Mouse (Mus musculus) adrenal gland, postnatal 4 days (tissue): ENCODE results near the gene Nfkb1. TPM values are rescaled to one million over a fixed set of nuclear protein-coding genes. Genes with fewer than 3 reads are reported as not detected.

ENCODE experiments used
- DNase-seq, 2 experiments: peaks; one replicate each; pipeline ENCODE4 v3.0.0; 2021 to 2022; ENCODE audit warnings: low spot score in 2 of 2, mixed read lengths in 2 of 2
- total RNA-seq, 2 experiments: library from RNA; stranded (reverse); gene quantifications; 2 replicates each; pipeline ENCODE4 v1.2.3; 2021

Nfkb1 gene
- total RNA-seq, 2 experiments from 2014 or later, result 71.3 to 74.6 TPM

- DNase-seq, result no peak
Observed at GRCm38 (mm10) chr3:135552874-135553273, 138.5 kb downstream of the Nfkb1 start.

DNA sequence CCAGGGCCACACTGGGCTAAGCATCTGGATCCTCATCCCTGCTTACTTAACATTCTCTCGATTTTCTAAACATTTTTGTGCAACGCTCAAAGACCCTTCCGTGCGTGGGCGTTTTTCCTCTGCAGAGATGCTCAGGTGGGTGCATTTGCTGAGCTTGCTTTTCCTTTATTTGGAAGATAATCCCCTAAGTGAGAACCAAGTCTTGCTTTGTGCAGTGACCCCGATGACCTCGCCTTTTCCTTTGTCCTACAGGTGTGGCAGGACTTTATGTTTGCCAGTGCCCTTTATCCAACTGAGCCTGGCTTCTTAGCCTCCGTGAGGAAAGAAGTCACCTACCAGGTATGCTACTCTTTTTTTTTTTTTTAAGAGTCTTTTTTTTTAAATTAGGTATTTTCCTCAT is 144.0 kb downstream of the Nfkb1 start:
- DNase-seq, result no peak

DNA sequence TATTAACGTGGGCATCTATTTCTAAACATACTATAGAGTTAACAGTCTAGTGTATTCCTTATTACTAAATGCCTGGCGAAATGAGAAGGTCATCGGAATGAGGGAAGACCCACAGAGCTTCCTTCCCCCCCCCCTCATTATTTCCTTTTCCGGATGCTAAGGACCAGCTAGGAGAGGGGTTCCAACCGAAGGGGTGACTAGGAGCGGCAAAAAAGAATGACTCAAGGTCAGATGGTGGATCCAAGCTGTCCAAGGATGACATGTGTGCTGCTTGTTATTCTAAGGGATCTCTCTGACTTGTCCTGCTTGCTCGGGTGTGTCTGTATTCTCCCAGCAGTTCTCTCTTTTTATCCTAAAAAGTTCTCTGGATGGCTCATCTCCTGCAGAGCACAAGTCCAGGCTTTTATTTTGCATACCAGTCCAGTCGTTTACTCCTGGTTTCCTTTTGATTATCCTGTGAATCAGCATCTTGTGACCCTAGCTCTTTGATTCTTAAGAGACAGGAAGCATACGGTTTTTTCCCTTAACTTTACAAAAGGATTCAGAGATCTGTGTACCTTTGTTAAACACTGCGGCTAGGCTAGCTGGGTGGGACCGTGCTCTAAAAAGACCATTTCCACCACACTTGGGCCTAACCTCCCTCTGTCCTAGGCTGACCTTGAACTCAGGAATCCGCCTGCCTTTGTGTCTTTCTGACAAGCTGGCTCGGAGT is 145.0 kb downstream of the Nfkb1 start:
- no peak for DNase-seq

Other genes starting within 250 kb of the Nfkb1 start
- gene Manba, start 205.9 kb downstream of the Nfkb1 start, total RNA-seq, result 10 to 100 TPM; 26.0 to 30.2 TPM
- gene Slc39a8, start 133.7 kb upstream of the Nfkb1 start, total RNA-seq, result 1 to 10 TPM; 6.1 to 9.1 TPM